Mouse (Mus musculus) cerebellum, adult 8-10 months (tissue): Measurements from ENCODE around the gene Cryga.
"Not testable (repeated sequence)": the region's sequence is repeated elsewhere in the genome, so short reads cannot be mapped to it uniquely, and the experiment has no call there.

Experiments used
- DNase-seq: peaks from one replicate; pipeline ENCODE4 v3.0.0; 2022

The Cryga gene

DNA sequence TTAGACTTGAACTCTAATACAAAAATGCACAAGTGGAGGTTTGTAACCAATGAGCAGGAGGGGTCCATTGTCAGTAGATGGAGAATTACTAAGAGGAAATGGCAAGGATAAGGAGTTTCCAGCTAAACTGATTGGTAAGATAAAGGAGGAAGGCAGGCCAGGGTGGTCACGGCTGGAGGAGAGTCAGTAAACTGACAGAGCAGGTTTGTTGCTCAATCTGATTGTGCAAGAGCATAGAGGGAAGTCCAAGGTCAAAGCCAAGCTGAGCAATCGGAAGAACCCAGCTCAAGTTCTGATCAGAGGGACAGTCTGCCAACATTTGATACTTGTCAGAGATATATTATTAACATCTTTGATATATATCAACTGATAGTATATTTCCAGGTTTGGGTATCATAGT is 12.8 kb downstream of the Cryga start:
- no peak for DNase-seq

DNA sequence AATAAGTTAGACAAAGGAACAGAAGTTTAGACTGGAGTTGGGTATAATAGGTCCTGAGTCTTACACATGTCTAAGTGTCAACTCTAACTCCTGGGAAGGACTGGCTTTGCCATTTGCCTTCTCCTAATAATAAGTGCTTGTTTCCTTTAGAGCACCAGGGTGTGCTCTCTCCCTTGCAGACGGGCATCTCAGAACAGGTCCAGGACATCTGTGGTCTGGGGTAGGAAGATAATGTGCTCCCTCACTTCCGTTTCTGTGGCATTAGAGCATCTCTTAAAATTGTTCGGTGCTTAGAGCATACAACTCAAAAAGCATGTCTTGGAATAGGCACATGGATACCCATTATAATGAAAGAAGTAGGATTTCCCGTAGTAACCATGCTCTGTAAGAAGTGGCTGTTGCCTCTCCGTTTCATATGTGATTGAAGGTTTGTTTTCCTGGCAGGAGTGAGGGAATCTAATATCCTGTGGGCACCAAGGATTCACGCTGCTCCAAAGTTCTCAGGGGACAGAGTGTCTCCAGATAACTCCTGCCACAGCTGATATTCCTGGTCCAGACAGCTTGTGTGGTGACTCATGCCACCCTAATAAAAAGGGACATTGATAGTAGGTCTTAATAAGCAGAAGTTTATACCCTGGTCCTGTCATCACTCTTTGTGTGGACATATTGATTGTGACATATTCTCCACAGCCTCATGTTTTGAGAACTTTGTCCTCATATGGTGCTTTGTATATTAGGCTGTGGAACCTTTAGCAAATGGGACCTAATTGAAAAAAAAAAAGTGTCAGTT is 14.4 kb downstream of the Cryga start:
- no peak for DNase-seq

DNA sequence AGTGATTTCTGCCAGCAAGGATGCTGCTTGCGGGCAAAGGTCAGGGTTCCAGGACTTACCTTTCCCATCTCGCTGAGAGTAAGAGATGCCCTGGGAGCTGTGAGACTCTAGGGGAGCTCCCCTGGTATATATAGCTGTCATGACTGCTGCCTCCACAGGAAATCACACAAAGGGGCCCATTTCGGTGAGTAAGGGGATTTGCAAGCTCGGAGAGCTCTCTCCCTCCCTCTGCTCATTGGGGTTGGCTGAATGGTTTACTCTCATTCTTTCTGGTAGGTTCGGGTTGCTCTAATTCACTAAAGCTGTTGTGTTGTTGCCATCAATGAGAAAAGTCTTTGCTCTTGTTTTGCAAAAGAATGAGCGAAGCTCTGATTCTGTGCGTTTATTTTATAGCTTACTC is 21.0 kb downstream of the Cryga start, which contains the start of gene Crygb:
Gene Crygb, minus strand, starts transcription at position 101 of the 400 bp plus-strand sequence.
- no peak for DNase-seq

DNA sequence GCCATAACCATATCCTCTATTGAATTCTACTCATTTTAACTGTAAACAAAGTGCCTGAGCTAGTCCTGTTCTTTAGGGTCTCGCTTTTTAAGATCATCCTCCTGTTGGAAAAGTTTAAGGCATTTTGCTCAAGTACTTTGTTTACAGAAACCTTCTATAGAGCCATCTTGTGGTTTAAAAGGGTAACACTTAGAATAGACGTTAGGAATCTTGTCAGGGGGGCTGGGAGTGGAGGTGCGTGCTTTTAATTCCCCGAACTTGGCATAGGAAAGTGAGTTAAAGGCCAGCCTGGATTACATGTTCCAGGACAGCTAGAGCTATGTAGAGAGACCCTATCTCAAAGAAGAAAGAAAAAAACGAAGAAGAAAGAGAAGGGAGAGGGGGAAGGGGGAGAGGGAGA is 27.6 kb downstream of the Cryga start:
- no peak for DNase-seq

DNA sequence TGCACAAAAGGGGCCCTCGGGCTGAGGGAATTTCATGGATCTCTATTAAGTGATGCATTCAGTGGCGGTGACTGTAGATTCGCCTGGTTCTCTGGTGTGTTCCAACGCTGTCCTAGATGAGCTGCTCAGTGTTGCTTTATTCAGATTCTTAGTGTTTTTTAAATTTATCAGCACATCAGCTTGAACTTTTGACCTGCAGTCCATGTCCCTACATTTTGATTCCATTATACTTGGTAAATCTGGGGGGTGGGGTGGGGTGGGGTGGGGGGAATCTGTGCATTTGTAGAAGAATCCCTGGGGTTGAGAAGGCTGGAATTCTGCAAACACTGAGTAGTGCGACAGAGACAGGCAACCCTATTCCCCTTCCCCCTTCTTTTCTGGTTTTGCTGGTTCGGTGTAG is 29.6 kb downstream of the Cryga start, which contains the start of gene Crygc:
Gene Crygc, minus strand, starts transcription at position 101 of the 400 bp plus-strand sequence.
- no peak for DNase-seq

DNA sequence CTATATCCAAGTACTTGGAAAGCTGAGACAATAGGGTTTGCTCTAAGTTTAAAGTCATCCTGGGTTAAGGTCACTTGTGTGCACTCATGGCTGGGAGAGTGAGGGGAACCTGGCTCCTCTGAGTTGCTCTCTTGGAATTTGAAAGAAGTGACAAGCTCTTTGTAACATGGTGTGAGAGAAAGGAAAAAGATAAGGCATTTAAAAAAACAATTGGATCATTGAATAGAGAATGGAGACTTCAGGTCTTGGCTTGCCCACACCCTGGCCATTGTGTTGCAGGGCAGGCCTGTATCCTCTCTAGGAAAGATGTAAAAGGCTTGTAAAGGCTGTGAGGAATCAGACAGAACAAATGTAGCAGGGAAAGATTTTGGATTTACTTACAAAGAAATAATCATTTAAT is 35.3 kb downstream of the Cryga start:
- no peak for DNase-seq

DNA sequence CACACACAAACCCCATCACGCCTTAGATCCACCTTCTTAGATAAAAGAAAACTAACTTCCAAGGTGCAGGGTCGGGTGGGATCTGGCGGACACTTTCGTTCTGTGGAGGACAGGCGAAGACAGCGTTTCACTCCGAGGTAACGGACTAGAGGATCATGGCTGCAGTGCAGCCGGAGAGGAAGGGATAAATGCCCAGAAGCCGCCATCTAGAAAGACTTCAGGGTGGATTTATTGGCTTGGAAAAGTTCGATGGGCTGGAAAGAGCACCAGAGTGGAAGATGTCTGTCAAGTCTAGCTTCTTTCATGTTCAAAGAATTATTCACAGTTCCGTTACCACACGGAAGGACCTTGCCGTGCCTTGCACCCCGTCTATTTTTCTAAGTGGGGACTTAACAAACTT is 39.0 kb downstream of the Cryga start:
- no peak for DNase-seq

DNA sequence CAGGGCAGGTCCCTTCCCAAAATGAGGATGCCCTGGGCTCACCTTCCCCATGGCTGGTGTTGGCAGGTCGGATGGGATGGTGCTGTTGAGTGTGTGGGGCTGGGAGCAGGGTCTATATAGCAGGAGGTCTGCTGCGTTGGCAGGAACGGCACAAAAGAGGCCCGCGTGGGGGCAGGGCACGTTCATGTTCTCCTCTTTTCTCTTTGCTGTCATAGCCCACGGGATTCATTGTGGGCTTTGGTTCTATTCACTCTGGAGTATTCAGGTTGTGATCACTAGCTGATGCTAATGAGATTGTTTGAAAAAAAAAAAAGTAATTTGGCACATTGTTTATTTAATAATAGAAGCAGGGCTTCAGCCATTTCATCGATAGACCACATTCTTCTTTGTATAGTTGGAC is 39.8 kb downstream of the Cryga start, which contains the start of gene Crygd:
Gene Crygd, minus strand, starts transcription at position 101 of the 400 bp plus-strand sequence.
- no peak for DNase-seq

DNA sequence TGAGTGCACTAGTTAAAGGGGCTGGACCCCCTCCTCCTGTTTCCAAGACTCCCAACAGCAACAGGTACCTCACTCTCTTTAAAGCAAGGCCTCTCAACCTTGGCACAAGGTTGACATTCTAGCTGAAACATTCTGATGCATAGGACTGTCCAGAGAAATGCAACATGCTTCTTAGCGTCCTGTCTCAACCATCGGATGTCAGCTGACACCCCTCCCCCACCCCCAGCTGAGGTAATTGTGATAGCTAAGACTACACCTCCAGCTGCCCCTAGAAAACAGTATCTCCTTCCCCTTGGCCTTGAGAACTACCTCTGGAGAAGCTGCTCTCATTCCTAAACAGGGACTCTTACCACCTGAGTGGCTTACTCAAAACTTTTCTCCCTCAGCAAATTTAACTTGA is 51.0 kb downstream of the Cryga start:
- DNase-seq = no peak

DNA sequence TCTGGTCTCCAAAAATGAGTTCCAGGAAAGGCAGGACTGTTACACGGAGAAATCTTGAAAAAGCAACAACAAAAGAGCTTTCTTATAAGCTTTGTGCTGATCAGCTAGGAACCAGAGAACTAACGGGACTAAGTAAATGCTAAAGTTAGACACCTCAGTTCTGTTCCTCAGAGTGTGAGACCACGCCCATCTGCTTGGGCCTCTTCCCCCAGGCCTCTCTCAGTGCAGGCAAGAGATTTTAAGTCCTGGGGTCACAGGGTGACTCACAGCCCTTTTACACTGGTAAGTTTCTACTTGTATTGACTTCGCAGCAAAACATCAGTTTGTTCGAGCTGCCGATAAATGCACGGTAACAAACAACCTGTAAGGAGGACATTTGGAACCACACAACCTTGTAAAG is 51.5 kb downstream of the Cryga start:
- no peak for DNase-seq

DNA sequence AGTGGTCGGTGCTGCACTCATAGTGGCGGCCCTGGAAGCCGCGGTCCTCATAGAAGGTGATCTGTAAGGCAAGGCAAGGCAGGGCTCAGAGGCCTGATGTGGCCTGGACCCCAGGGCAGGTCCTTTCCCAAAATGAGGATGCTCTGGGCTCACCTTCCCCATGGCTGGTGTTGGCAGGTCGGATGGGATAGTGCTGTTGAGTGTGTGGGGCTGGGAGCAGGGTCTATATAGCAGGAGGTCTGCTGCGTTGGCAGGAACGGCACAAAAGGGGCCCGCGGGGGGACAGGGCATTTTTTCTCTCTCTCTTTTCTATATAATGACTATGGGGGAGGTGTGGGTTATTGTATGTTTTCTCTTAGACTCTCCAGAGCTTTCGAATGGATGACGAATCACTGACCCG is 52.2 kb downstream of the Cryga start, which contains the start of gene Cryge:
Gene Cryge, minus strand, starts transcription at position 198 of the 400 bp plus-strand sequence.
- not testable (repeated sequence) for DNase-seq
